Mouse (Mus musculus) thymus, adult 2 months (tissue): ENCODE measurements around the gene Tom1l2. TPM values are rescaled to one million over a fixed set of nuclear protein-coding genes. Genes with fewer than 3 reads are reported as not detected.

Experiments
- DNase-seq: peaks from one replicate; pipeline ENCODE4 v3.0.0; 2021
- H3K27ac ChIP-seq: fragments of 200-500 bp; 2 replicates; pipeline ENCODE4 v1.5.1; 2012; ENCODE audit warnings: low read length, control low read depth; ENCODE audit not compliant: control insufficient read depth, insufficient read depth
- H3K27me3 ChIP-seq: fragments of 200-500 bp; 2 replicates; pipeline ENCODE4 v1.6.1; 2012; ENCODE audit warnings: mild to moderate bottlenecking, low read length, moderate library complexity, mixed read lengths; ENCODE audit not compliant: control insufficient read depth, insufficient read depth
- H3K36me3 ChIP-seq: fragments of 200-500 bp; 2 replicates; pipeline ENCODE4 v1.6.1; 2012; ENCODE audit warnings: mild to moderate bottlenecking, low read length, moderate library complexity; ENCODE audit not compliant: control insufficient read depth, insufficient read depth
- H3K4me1 ChIP-seq: fragments of 200-500 bp; replicated peaks from 2 replicates; pipeline ENCODE4 v1.6.1; 2012; ENCODE audit warnings: low read length; ENCODE audit not compliant: control insufficient read depth, insufficient read depth
- H3K4me3 ChIP-seq: fragments of 200-500 bp; 2 replicates; pipeline ENCODE4 v1.5.1; 2012; ENCODE audit warnings: mild to moderate bottlenecking, low read length, control low read depth, moderate library complexity; ENCODE audit not compliant: control insufficient read depth, insufficient read depth
- CTCF ChIP-seq: fragments of 200-500 bp; IDR thresholded peaks from 2 replicates; pipeline ENCODE4 v1.5.1; 2012; ENCODE audit warnings: mild to moderate bottlenecking, control low read depth, low read length, moderate library complexity, borderline replicate concordance; ENCODE audit not compliant: control insufficient read depth, poor library complexity, insufficient read depth; ENCODE audit errors: extremely low read depth
- POLR2A ChIP-seq: fragments of 200-500 bp; IDR thresholded peaks from 2 replicates; pipeline ENCODE4 v1.6.1; 2012; ENCODE audit warnings: mild to moderate bottlenecking, low read length, control low read depth, moderate library complexity; ENCODE audit not compliant: control insufficient read depth, poor library complexity, insufficient read depth; ENCODE audit errors: extremely low read depth
- WGBS: fragments of 180-500 bp; shearing (Covaris S2); methylation state at CpG from one replicate; pipeline ENCODE4 v1.1.7; 2018; 5-methylcytosine and 5-hydroxymethylcytosine counted together
- polyA plus RNA-seq: library from polyadenylated mRNA; depleted of rRNA; stranded (reverse); fragments of >200 nt; gene quantifications from 2 replicates; pipeline ENCODE4 v1.2.3, GENCODE M21; 2012; rRNA removed

Tom1l2 gene
- polyA plus RNA-seq, 1 experiment: 99.5 TPM

GRCm38 (mm10) chr11:60182741-60183140, 170.0 kb downstream of the Tom1l2 start:
- H3K4me1 ChIP-seq: peaks cover 47% of the 10 kb centered on the region
- TF ChIP-seq CTCF (no peak), POLR2A (no peak)
- H3K27ac ChIP-seq: no peak overlapping the region
- no peaks in the 10 kb centered on the region for H3K27me3 ChIP-seq
- DNase-seq: no peak
- no peak overlapping the region for H3K4me3 ChIP-seq
- 88% methylated on average over 2 of the region's 2 CpGs for WGBS
- peaks cover 15% of the 10 kb centered on the region; the same call in 1 of the 2 replicates for H3K36me3 ChIP-seq

- no peak overlapping the region for H3K4me3 ChIP-seq
- H3K27me3 ChIP-seq: no peaks in the 10 kb centered on the region
- WGBS: 96% methylated on average over 12 of the region's 12 CpGs
- no peak for DNase-seq
- TF ChIP-seq CTCF (no peak), POLR2A (no peak)
- peaks cover 12% of the 10 kb centered on the region; the same call in 1 of the 2 replicates for H3K36me3 ChIP-seq
- peaks cover 47% of the 10 kb centered on the region for H3K4me1 ChIP-seq
- no peak overlapping the region for H3K27ac ChIP-seq
Measured at GRCm38 (mm10) chr11:60182116-60182670, 170.5 kb downstream of the Tom1l2 start.

GRCm38 (mm10) chr11:60178506-60178905, 174.2 kb downstream of the Tom1l2 start:
- no peak for TF ChIP-seq POLR2A
- no peak for TF ChIP-seq CTCF
- no peak for DNase-seq
- Histone ChIP-seq H3K36me3 (no peaks in the 10 kb centered on the region), H3K27ac (no peak overlapping the region), H3K4me1 (peaks cover 42% of the 10 kb centered on the region), H3K4me3 (no peak overlapping the region), H3K27me3 (no peaks in the 10 kb centered on the region)

- H3K4me1 ChIP-seq: peaks cover 39% of the 10 kb centered on the region
- WGBS: 90% methylated on average over 6 of the region's 6 CpGs
Measured at GRCm38 (mm10) chr11:60178005-60178404, 174.7 kb downstream of the Tom1l2 start.

GRCm38 (mm10) chr11:60176975-60177657, 175.6 kb downstream of the Tom1l2 start:
- Histone ChIP-seq H3K27ac (no peak overlapping the region), H3K4me1 (peaks cover 39% of the 10 kb centered on the region), H3K36me3 (no peaks in the 10 kb centered on the region), H3K4me3 (peak overlapping the region; percentile 47), H3K27me3 (no peaks in the 10 kb centered on the region)
- WGBS: 5% methylated on average over 42 of the region's 42 CpGs
- TF ChIP-seq CTCF (no peak), POLR2A (no peak)
- DNase-seq: peak; percentile 33

More at GRCm38 (mm10) chr11:60178005-60178404, 174.7 kb downstream of the Tom1l2 start:
- Histone ChIP-seq H3K27ac (no peak overlapping the region), H3K27me3 (no peaks in the 10 kb centered on the region), H3K36me3 (no peaks in the 10 kb centered on the region), H3K4me3 (no peak overlapping the region)
- no peak for DNase-seq
- TF ChIP-seq POLR2A (no peak), CTCF (no peak)

Other genes starting within 250 kb of the Tom1l2 start
- gene Rai1, start 247.9 kb downstream of the Tom1l2 start, polyA plus RNA-seq: 205 and 240 TPM in 2 replicates
- gene Srebf1, start 130.3 kb downstream of the Tom1l2 start, polyA plus RNA-seq: 466 and 519 TPM in 2 replicates
- 2.8 and 5.2 TPM in 2 replicates for gene Drc3, start 424 bp upstream of the Tom1l2 start, polyA plus RNA-seq
- gene Gid4, start 64.2 kb upstream of the Tom1l2 start, polyA plus RNA-seq: 20.3 and 24.4 TPM in 2 replicates
- 42.9 and 46.9 TPM in 2 replicates for gene Atpaf2, start 65.6 kb upstream of the Tom1l2 start, polyA plus RNA-seq
- 59.9 and 60.7 TPM in 2 replicates for gene Drg2, start 101.7 kb upstream of the Tom1l2 start, polyA plus RNA-seq
- gene Myo15, start 116.4 kb upstream of the Tom1l2 start, polyA plus RNA-seq: 0.17 and 0.20 TPM in 2 replicates
- 29.0 and 37.4 TPM in 2 replicates for gene Alkbh5, start 183.5 kb upstream of the Tom1l2 start, polyA plus RNA-seq